Mouse (Mus musculus) erythroblast, embryonic 14.5 days (primary cell): ENCODE measurements around the gene Emp1. TPM values are rescaled to one million over a fixed set of nuclear protein-coding genes. Genes with fewer than 3 reads are reported as not detected.

Source experiments
- H3K27me3 ChIP-seq: 2 replicates; pipeline ENCODE4 v1.6.1; 2012; ENCODE audit warnings: inconsistent platforms; ENCODE audit not compliant: control insufficient read depth
- H3K36me3 ChIP-seq: 2 replicates; pipeline ENCODE4 v1.6.1; 2012; ENCODE audit warnings: mild to moderate bottlenecking, inconsistent platforms; ENCODE audit not compliant: control insufficient read depth
- H3K4me1 ChIP-seq: 2 replicates; pipeline ENCODE4 v1.6.1; 2012; ENCODE audit warnings: inconsistent platforms; ENCODE audit not compliant: control insufficient read depth
- H3K4me3 ChIP-seq: replicated peaks from 2 replicates; pipeline ENCODE3; 2012; ENCODE audit warnings: moderate library complexity, mild to moderate bottlenecking, inconsistent platforms
- H3K9me3 ChIP-seq: 2 replicates; pipeline ENCODE4 v1.6.1; 2012; ENCODE audit warnings: low read length, inconsistent platforms, mixed read lengths; ENCODE audit not compliant: control insufficient read depth
- GATA1 ChIP-seq: IDR thresholded peaks from 2 replicates; pipeline ENCODE4 v1.6.1; 2012; ENCODE audit warnings: low read length, inconsistent platforms, mixed read lengths
- TAL1 ChIP-seq: IDR thresholded peaks from 3 replicates; pipeline ENCODE4 v1.6.1; 2012; ENCODE audit warnings: low read length, inconsistent platforms, mixed read lengths
- polyA plus RNA-seq: library from polyadenylated mRNA; stranded (reverse); fragments of >175 nt; gene quantifications from 2 replicates; pipeline ENCODE4 v1.2.3, GENCODE M21; 2012

Gene Emp1
- polyA plus RNA-seq, 1 experiment = not detected

DNA sequence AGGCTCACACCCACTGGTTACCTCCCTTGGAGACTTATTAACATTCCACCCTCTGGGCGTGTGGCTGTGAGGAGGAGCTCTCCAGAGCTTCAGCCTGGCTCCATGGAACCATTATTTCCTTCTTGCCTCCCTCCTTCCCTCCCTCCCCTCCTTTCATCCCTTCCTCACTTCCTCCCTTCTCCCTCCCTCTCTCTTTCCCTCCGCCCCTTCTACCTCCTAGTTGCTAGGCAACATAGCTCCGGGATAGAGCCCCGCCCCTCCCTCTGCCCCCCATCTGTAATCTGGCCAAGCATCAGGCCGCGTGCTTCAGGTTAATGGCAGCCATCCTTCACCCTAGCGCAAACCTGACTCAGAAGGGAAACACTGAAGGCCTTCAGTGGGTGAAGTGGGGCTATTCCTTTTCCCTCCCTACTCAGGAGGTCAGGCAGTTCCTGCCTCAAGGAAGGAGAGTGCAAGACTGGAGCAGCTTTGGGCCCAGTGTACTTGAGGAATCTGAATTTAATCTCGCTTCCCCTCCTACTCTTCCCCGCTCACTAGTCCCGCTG lies 29.5 kb upstream of the Emp1 start:
- Histone ChIP-seq H3K36me3 (no peaks in the 10 kb centered on the region), H3K9me3 (no peaks in the 10 kb centered on the region), H3K4me3 (no peak overlapping the region), H3K4me1 (no peaks in the 10 kb centered on the region), H3K27me3 (no peaks in the 10 kb centered on the region)
- TF ChIP-seq TAL1 = no peak
- TF ChIP-seq GATA1 = no peak

DNA sequence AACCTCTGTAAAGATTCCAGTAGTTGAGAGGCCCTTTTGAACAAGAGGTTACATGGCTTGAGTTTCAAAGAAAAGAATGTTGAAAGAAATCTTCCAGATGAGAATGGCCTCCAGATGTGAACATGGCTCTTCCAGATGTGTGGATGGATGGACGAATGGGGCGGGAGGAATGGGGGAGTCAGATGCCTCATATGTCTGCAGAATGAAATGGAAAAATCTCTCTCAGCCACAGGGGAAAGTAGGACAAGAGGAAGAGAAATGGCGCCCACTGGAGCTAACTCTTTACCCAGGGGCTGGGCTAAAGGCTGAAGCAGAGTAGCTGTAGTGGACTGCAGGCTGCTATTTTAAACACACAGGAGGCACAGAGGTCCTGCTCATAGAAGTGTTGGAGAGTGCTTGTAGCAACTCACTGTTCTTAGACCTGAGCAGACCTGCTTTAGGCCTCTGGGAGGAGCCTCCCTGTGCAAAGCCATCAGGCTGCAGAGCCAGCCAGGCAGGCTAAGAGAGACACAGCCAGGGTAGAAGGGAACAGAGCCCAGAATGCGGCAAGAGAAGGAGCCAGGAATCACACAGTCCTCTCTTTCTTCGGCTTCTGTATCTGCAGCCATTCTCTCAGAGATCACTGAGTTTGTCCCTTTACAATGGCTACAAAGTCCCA lies 28.2 kb upstream of the Emp1 start:
- H3K36me3 ChIP-seq = no peaks in the 10 kb centered on the region
- no peaks in the 10 kb centered on the region for H3K9me3 ChIP-seq
- no peak for TF ChIP-seq TAL1
- no peak for TF ChIP-seq GATA1
- H3K4me3 ChIP-seq = no peak overlapping the region
- H3K4me1 ChIP-seq = no peaks in the 10 kb centered on the region
- no peaks in the 10 kb centered on the region for H3K27me3 ChIP-seq

DNA sequence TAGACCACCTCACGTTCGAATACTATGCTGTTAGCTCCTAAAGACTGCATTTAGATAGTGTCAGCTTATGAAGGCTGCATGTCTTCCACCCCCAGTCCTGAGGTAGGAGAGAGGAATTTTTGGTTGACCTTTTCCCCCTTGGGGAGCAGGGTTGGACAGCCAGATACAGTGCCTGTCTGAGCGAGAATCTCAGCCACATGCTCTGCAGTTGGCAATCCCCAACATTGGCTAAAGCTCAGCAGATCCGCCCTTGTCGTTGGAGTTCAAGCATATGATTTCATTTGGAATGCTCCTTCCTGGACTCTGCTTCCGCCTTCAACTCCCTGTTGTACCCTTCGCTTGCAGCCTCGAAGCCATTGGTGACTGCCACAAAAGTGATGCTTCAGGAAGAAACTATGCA lies 26.0 kb upstream of the Emp1 start:
- Histone ChIP-seq H3K4me1 (no peaks in the 10 kb centered on the region), H3K4me3 (no peak overlapping the region), H3K27me3 (no peaks in the 10 kb centered on the region), H3K36me3 (no peaks in the 10 kb centered on the region), H3K9me3 (no peaks in the 10 kb centered on the region)
- TF ChIP-seq GATA1 (no peak), TAL1 (no peak)

DNA sequence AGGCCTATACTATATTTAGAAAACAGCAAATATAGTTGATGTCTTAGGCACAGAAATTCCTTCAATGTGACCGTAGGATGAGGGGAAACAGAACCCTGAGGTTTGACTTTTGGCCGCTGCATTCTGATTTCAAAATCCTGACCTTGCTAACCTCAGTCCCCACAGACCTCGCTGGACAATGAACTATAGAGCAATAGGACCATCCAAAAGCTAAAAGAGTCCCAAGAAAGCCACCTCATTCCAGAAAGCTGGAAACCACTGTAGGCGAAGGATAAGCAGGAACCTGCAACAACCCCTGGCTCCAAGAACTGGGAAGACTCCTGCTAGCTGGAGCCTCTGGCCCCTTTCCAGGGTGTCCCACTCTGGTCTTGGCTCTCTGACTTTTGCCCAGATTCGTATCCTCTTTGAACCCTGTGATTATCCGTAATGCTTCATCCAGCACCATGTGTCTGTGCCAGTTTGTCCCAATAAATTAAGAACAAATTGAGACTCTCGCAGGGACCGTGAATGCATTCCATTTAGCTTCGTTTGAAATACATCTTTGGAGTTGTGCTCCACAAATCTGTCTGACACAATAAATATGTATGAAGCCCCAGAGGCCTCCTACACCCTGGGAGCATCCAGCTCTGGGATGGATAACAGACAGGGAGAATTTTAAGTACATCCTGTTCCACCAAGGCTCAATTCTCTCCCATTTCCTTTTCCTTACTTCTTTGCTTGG lies 21.8 kb upstream of the Emp1 start:
- no peak for TF ChIP-seq TAL1
- TF ChIP-seq GATA1 = no peak

DNA sequence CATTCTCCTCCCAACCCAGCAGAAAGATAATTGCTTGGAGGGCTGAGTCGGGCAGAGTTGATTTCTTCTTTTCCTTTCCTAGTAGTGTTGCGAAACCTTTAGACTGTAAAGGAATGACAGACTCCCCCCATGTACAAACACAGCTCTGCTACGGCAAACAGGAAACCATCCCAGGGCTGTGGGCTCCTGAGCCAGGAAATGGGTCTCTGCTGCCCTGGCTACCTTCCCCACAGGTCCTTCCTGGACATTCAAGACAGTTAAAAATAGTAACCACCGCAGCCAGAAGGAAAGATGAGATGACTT lies 21.3 kb upstream of the Emp1 start:
- no peaks in the 10 kb centered on the region for H3K4me1 ChIP-seq
- no peaks in the 10 kb centered on the region for H3K36me3 ChIP-seq
- H3K27me3 ChIP-seq = no peaks in the 10 kb centered on the region
- no peaks in the 10 kb centered on the region for H3K9me3 ChIP-seq
- no peak overlapping the region for H3K4me3 ChIP-seq
- TF ChIP-seq GATA1 (no peak), TAL1 (no peak)

More for the DNA sequence above, 21.8 kb upstream of the Emp1 start:
- H3K9me3 ChIP-seq = no peaks in the 10 kb centered on the region
- H3K27me3 ChIP-seq = no peaks in the 10 kb centered on the region
- no peaks in the 10 kb centered on the region for H3K36me3 ChIP-seq
- H3K4me1 ChIP-seq = no peaks in the 10 kb centered on the region
- no peak overlapping the region for H3K4me3 ChIP-seq

DNA sequence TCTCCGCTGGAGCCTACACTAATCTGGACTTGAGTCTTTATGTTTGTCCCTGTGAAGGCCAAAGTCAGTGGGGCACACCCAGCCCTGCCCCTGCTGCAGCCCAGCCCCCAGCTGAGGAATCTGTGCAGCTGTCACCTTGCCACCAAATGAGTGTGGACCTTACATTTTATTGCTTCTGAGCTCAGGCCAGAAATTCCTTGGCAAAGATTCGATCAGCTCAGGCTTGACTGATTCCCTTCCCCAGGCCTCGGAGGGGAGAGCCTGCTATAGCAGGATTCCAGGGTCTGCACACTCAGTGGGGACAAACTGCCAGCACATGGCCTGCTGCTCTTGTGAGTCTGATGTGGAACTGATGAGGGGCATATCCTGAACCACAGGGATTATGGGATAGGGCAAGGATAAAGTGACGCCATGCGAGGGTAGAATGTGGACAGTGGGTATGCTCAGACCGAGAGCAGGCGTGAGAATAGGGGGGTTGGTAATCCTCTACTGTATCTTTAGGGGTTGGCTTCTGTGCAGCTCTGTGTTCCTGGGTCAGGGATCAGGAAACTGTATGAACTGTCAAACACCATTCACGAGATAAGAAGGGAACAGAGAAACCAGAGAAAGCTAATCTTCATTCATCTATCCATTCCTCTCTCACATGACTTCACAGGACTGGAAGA lies 10.6 kb upstream of the Emp1 start:
- Histone ChIP-seq H3K4me1 (no peaks in the 10 kb centered on the region), H3K9me3 (no peaks in the 10 kb centered on the region), H3K27me3 (no peaks in the 10 kb centered on the region), H3K36me3 (no peaks in the 10 kb centered on the region), H3K4me3 (no peak overlapping the region)
- TF ChIP-seq GATA1 = no peak
- TF ChIP-seq TAL1 = no peak

DNA sequence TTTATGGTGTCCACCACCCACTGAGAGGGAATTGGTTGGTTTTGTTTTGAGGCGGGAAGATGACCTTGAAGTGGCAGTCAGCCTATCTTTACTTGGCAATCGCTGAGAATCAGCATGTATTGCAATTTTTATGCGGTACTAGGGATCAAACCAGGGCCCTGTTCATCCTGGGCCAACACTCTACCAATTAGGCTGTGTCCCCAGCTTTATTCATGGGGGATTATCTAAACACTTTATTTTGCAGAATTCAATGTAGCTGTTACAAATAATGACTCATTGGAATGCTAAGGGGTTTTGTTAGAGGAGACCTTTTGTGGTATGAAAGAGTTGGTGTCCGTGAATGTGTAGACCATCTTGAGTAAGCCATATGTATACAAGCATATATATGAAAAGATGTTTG lies 9.8 kb upstream of the Emp1 start:
- TF ChIP-seq GATA1 (no peak), TAL1 (no peak)
- Histone ChIP-seq H3K4me1 (no peaks in the 10 kb centered on the region), H3K4me3 (no peak overlapping the region), H3K36me3 (no peaks in the 10 kb centered on the region), H3K27me3 (no peaks in the 10 kb centered on the region), H3K9me3 (no peaks in the 10 kb centered on the region)

DNA sequence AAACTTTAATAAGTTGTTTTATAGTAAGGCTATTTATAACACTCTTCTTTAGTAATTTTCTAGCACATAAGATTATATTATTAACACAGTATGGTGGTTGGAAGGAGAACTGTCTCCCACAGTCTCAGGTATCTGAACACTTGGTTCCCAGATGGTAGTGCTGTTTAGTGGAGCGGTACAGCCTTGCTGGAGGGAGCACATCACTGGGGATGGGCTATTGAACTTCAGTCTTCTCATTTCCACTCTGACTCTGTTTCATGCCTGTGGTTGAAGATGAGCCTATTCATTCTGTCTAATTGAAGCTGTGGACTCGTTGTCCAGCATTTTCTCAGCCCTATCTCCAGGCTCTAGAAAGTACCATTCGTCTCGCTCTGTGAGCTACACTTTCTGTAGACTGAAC lies 7.4 kb upstream of the Emp1 start:
- H3K9me3 ChIP-seq = no peaks in the 10 kb centered on the region
- H3K4me3 ChIP-seq = no peak overlapping the region
- H3K36me3 ChIP-seq = no peaks in the 10 kb centered on the region
- H3K27me3 ChIP-seq = no peaks in the 10 kb centered on the region
- no peak for TF ChIP-seq GATA1
- no peak for TF ChIP-seq TAL1
- no peaks in the 10 kb centered on the region for H3K4me1 ChIP-seq

DNA sequence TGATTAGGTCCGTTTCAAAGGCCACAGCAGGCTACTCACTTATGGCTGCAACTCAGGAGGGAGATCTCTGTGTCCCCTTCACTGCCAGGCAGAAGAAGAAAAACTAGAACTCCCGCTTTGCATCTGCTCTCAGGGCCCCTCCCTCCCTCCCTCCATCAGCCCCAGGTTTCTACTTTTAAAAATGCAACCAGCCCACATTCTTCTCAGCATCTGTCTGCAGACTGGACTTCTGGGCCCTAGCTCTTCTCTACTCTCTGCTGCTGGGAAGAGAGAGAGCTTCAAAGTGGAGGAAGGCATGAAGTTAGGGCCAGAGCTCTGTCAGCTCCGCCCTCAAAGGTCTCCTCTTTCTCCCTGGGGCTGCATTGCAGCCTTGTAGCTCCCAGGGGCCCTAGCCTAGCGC lies 2.0 kb upstream of the Emp1 start:
- Histone ChIP-seq H3K27me3 (peaks cover 12% of the 10 kb centered on the region), H3K4me3 (no peak overlapping the region), H3K36me3 (no peaks in the 10 kb centered on the region), H3K4me1 (no peaks in the 10 kb centered on the region), H3K9me3 (no peaks in the 10 kb centered on the region)
- TF ChIP-seq GATA1 (no peak), TAL1 (no peak)
